Comparison of ENCODE assay signal across 8 mouse cellular contexts in genomic region chr19:53141251-53142072, GRCm38 (mm10). TPM values are rescaled to one million over a fixed set of nuclear protein-coding genes. Genes with fewer than 3 reads are reported as not detected.
DNase-seq lines count a peak whose midpoint lies in the region; ATAC-seq lines count a peak whose summit lies in the region.

No protein-coding gene starts in this region.

- peak overlapping the region; percentile 80 for H3K27ac ChIP-seq in hindbrain, embryonic 16.5 days (ENCODE audit: low read depth, low read length)

- H3K4me3 ChIP-seq in hindbrain, embryonic 16.5 days (ENCODE audit: low read length): peak overlapping the region; percentile 85

- H3K9me3 ChIP-seq in hindbrain, embryonic 16.5 days (ENCODE audit: control insufficient read depth, low read length): no peaks in the 10 kb centered on the region

- peak overlapping the region; percentile 72 for H3K9ac ChIP-seq in hindbrain, embryonic 16.5 days (ENCODE audit: low read depth, low read length)

- peaks cover 16% of the 10 kb centered on the region for H3K4me1 ChIP-seq in hindbrain, embryonic 16.5 days (ENCODE audit: control insufficient read depth, insufficient read depth, low read depth, low read length)

- H3K36me3 ChIP-seq in hindbrain, embryonic 16.5 days (ENCODE audit: control insufficient read depth, insufficient read depth, low read length): no peaks in the 10 kb centered on the region

- ATAC-seq in hindbrain, embryonic 16.5 days: peak; percentile 5

- WGBS in hindbrain, embryonic 16.5 days: under 1% methylated on average over 23 of the region's 23 CpGs

- 0 out of 2 replicates have a peak, but pooled peaks cover 3% of the 10 kb centered on the region for H3K27me3 ChIP-seq in hindbrain, embryonic 16.5 days (replicated peaks; ENCODE audit: control insufficient read depth, insufficient read depth, low read length)

- peak; percentile 52 for DNase-seq in T-cell, adult 2 months (ENCODE audit: low spot score)
- peak; percentile 68 to 69 for DNase-seq in cerebellum, postnatal 14 days
- DNase-seq in gastrocnemius, adult 8-10 months (ENCODE audit: low spot score in 2 of 2): peak; percentile 63 to 73
- peak; percentile 52 to 79 for DNase-seq in left cerebral cortex, adult 8-10 months (ENCODE audit: low spot score in 2 of 2)
- DNase-seq in lung, postnatal 4 days: peak; percentile 62
- peak; percentile 69 to 76 for DNase-seq in right cerebral cortex, adult 2 months (ENCODE audit: low spot score in 2 of 2)
- DNase-seq in urinary bladder, postnatal 25 days (ENCODE audit: low spot score): peak; percentile 54

- H3K4me2 ChIP-seq in hindbrain, embryonic 16.5 days (ENCODE audit: low read length): peak overlapping the region; percentile 88

RNA-seq across cellular contexts. Expression of gene Add3, which starts 1.2 kb away (rescaled TPM):
- 10 to 100 TPM; 17.4 to 25.8 (median 20.8) TPM for total RNA-seq in gastrocnemius, adult 8-10 months (2022)
- 48.5 and 51.6 TPM in 2 replicates for polyA plus RNA-seq in hindbrain, embryonic 16.5 days (2015; fragmentation: Nextera tagmentation; extraction: Ambion mirVana)
- 100 to 1,000 TPM; 101 to 107 (median 105) TPM for total RNA-seq in left cerebral cortex, adult 8-10 months (2022)

Comparison
In these comparisons a context has a peak if more than half of its experiments do, and no peak if none do; other contexts are left out.
1. Peak in every context shown above with its lines: DNase-seq, ATAC-seq, H3K4me3 ChIP-seq and H3K27ac ChIP-seq.